Mouse (Mus musculus) gastrocnemius, postnatal 36 days (tissue): ENCODE results near the gene 2310022A10Rik. TPM values are rescaled to one million over a fixed set of nuclear protein-coding genes. Genes with fewer than 3 reads are reported as not detected.

ENCODE experiments used
- DNase-seq, 2 experiments: peaks; one replicate each; pipeline ENCODE4 v3.0.0; 2022
- intact Hi-C: fragments of 180-260 bp; cut with DNase I; formaldehyde crosslinking; loops from one replicate; pipeline ENCODE4 v1.15.1; 2025
- total RNA-seq, 2 experiments: library from RNA; stranded (reverse); gene quantifications; 2 replicates each; pipeline ENCODE4 v1.2.3; 2021

2310022A10Rik gene
- total RNA-seq, 2 experiments from 2014 or later: 96.8 to 127 TPM

- DNase-seq: no peak
- intact Hi-C loops: no loop called here
These were observed 14.2 kb upstream of the 2310022A10Rik start for GRCm38 (mm10) chr7:27538797-27539196.

- intact Hi-C loops: no loop called here
These were observed 12.5 kb upstream of the 2310022A10Rik start for GRCm38 (mm10) chr7:27540521-27540920.

DNA sequence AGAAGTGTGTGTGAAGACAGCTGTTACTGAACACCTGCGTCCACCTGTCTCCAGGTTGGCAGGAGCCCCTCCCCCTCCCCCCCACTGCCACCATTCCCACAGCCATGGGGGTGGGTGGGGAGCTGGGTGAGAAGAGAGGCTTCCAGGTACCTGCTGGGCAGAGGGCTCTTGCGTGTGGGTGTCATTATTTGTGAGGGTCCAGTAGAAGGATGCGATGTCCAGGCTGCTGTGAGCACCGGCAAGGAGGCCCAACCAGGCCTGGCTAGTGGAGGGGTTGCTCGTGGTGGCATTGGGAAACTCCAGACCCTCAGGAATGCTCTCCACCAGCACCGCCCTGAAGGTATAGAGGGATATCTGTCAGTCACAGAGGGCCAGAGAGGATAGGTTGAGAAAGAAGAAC lies 12.1 kb upstream of the 2310022A10Rik start:
- intact Hi-C loops: no loop called here
- DNase-seq: no peak

More at GRCm38 (mm10) chr7:27540521-27540920, 12.5 kb upstream of the 2310022A10Rik start:
- DNase-seq: no peak

DNA sequence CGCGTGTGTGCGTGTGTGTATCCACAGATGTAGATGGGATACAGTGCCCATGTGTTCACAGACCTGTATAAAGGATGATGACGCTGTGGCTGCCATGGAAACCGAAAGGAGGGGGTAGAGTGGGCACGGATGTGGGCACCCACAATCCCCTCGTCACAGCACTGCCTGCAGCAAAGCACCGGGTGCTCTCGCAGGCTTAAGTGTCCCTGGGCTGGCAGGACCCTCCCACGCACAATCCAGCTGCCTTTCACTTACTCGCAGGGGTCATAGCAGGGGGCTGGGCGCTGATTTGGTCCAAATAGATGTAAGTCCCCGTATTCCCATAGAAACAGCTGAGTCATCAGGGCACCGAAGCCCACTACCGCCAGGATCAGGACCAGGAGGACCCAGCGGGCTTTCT lies 11.6 kb upstream of the 2310022A10Rik start:
- DNase-seq: no peak
- intact Hi-C loops: no loop called here

DNA sequence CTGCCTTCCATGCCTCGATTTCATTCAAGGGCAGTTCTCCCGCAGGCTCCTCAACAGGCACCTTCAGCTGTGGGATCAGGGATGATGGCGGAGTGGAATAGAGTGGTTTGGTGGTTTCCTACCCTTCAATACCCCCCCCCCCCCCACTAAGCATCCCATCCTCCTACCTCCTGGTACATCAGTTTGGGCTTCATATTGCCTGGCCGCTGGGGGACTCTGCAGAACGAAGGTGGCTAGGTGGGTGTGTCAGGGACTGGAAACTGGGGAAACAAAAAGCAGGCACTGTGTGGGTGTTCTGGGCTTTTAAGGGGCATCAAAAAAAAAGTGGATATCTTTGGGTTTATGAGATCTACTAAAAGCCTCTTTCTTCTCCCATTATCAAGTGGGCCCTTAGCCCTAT lies 11.1 kb upstream of the 2310022A10Rik start:
- DNase-seq: no peak
- intact Hi-C loops: no loop called here

GRCm38 (mm10) chr7:27542392-27543033 lies 10.5 kb upstream of the 2310022A10Rik start:
- intact Hi-C loops: no loop called here

GRCm38 (mm10) chr7:27543065-27543464 lies 10.0 kb upstream of the 2310022A10Rik start:
- intact Hi-C loops: no loop called here
- no peak for DNase-seq

More at GRCm38 (mm10) chr7:27542392-27543033, 10.5 kb upstream of the 2310022A10Rik start:
- DNase-seq: peak; percentile 54 to 65

DNA sequence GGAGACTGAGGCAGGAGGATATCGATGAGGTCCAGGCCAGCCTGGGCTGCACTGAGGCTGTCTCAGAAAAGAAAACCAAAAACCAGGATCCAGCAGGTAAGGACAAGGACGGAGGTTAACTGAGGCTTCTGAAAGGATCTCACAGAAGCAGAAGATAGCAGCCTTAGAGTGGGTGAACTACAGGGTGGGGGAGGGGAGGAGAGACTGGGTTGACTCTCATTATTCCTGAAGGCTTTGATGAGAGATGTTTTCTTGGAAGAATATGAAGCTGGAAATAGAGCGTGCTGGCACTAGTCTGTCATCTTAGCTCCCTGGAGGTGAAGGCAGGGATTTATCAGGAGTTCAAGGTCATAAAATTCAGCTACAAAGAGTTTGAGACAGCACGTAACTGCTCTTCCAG lies 9.2 kb upstream of the 2310022A10Rik start:
- intact Hi-C loops: no loop called here
- no peak for DNase-seq

- no peak for DNase-seq
- intact Hi-C loops: no loop called here
These were observed 8.2 kb upstream of the 2310022A10Rik start for GRCm38 (mm10) chr7:27544675-27545370.

GRCm38 (mm10) chr7:27549597-27549996 lies 3.4 kb upstream of the 2310022A10Rik start:
- DNase-seq: no peak
- intact Hi-C loops: no loop called here

DNA sequence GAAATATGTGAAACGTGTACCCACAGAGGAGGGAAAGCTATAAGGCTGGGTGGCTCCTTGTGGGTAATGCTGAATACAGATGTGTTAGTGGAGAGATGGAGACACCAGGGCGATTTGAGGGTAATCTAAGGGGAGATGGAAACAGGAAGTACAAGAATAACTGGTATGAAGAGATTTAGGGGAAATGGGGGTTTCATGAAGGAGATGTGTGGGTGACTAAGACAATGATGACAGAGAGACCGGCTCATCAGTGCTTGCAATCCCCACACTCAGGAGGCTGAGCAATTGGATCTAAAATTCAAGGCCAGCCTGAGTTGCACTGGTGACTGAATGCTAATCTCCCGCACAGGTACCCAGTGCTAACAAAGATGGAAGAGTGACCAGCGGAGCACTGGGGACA lies 963 bp upstream of the 2310022A10Rik start:
- no peak for DNase-seq
- intact Hi-C loops: no loop called here

- intact Hi-C loops: no loop called here
- peak; percentile 60 to 62 for DNase-seq
These were observed 7.4 kb downstream of the 2310022A10Rik start for GRCm38 (mm10) chr7:27560291-27560887.

- no peak for DNase-seq
- intact Hi-C loops: no loop called here
These were observed 7.9 kb downstream of the 2310022A10Rik start for GRCm38 (mm10) chr7:27560978-27561377.

DNA sequence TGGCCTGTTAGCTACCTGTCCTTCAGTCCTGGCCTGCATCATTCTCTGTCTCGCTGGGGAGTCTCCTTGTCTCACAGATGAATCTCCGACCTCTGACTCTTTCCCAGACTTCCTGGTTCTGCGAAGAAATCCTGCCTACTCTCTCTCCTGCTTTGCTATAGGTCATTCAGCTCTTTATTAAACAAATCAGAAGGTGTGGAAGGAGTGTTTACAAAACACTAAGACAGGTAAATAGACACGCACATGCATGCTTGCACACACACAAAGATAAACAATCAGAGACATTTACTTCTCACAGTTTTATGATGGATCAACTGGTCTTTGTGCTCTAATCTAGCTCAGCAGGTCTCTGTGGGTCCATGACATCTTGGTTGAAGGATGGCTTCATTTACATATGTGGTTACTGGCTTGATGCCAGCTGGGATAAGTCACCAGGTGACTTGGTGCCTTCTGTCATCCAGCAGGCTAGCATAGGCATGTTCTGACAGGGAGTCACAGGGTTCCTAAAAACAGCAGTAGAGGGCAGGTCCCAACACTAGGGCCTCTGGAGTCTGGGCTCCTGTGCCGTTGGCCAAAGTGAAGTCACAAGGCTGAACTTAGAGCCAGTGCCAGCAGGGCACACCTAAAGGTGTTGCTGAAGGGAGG lies 16.7 kb downstream of the 2310022A10Rik start:
- DNase-seq: no peak

GRCm38 (mm10) chr7:27572133-27572532 lies 19.1 kb downstream of the 2310022A10Rik start:
- DNase-seq: no peak
- intact Hi-C loops: no loop called here

More for the DNA sequence above, 16.7 kb downstream of the 2310022A10Rik start:
- intact Hi-C loops: no loop called here

DNA sequence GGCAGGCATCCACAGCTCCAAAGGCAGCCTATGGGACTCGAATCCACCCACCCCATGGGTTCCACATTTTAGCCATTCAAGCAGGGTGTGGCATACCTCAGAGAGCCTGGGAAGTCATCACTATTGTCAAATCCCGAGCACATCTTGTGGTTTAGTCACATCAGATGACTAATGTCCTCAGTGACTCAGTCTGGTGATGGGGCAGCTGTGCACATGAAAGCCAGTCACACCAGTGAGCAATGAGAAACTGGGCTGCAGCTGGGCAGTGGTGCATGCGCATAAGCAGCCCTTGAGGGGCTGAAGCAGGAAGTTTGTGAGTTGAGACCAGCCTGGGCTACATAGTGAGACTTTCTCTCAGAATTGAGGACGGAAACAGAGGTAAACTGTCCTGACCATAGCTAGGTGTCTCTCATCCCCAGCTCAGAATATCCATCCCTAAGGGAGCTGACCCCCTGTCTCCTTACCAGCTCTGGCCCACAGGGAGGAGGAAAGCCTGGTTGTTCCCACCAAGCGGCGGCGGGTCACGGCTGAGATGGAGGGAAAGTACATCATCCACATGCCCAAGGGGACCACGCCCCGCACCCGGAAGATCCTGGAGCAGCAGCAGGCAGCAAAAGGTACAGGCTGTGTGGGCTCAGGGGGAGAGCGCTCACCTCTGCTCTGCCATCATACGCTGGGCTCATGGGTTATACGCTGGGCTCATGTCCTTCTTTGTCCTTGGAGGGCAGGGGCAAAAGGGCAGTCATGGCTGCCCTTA lies 21.3 kb downstream of the 2310022A10Rik start:
- no peak for DNase-seq
- intact Hi-C loops: no loop called here

- intact Hi-C loops: loop anchor here (5.0 kb wide), 1 partner anchor 65 kb away; no protein-coding TSS in a partner anchor
- peak; percentile 39 to 47 for DNase-seq
These were observed 23.9 kb downstream of the 2310022A10Rik start for GRCm38 (mm10) chr7:27576914-27577313.

DNA sequence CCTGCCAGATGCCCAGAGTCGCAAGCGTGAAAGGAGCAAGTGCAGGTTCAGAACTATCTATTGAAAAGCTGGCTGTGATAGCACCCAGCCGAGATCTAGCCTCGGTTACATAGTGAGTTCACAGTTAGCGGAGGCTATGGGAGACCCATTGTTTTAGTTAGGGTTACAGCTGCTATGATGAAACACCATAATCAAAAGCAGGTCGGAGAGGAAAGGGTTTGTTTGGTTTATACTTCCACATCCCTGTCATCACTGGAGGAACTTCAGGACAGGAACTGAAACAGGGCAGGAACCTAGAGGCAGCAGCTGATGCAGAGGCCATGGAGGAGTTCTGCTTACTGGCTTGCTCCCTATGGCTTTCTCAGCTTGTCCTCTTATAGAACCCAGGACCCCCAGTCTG lies 24.6 kb downstream of the 2310022A10Rik start:
- intact Hi-C loops: loop anchor here (5.0 kb wide), 1 partner anchor 65 kb away; no protein-coding TSS in a partner anchor
- DNase-seq: no peak

DNA sequence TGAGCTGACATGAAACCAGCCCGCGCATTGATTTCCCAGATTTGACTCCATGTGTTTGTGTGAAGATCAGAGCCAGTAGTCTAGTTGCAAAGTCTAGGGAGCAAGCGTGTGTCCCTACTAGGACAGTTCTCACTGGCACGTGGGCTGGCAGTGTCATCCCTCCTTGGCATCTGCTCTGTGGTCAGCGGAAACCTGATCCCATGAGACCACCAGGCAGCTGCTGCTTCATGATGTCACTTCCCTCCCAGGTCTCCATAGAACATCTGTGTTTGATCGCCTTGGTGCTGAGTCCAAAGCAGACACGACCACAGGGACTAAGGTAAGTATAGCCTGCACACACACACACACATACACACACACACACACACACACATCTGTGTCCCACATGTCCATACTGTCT lies 25.4 kb downstream of the 2310022A10Rik start:
- no peak for DNase-seq
- intact Hi-C loops: loop anchor here (5.0 kb wide), 1 partner anchor 64 kb away; no protein-coding TSS in a partner anchor
